In genomic region chr9:63737426-63737931, GRCm38 (mm10) we compare ENCODE assay signal across 10 mouse cellular contexts. TPM values are rescaled to one million over a fixed set of nuclear protein-coding genes. Genes with fewer than 3 reads are reported as not detected.
DNase-seq lines count a peak whose midpoint lies in the region; ATAC-seq lines count a peak whose summit lies in the region.
"Had no signal": no experiment of that assay in that cellular context is flagged by ENCODE, and none has a peak within 500 bp of the region (broad histone marks: within the 10 kb centered on the region; RNA-seq: fewer than 3 reads in every experiment).

No protein-coding gene starts in this region.

- H3K27ac ChIP-seq in midbrain, embryonic 13.5 days = no peak overlapping the region
- H3K27ac ChIP-seq: stomach, embryonic 15.5 days had no signal

- no peak overlapping the region for H3K4me2 ChIP-seq in midbrain, embryonic 13.5 days (replicated peaks)
- H3K4me2 ChIP-seq: stomach, embryonic 15.5 days had no signal

- peaks cover 98% of the 10 kb centered on the region for H3K4me1 ChIP-seq in megakaryocyte, embryonic 14.5 days
- H3K4me1 ChIP-seq in midbrain, embryonic 13.5 days (replicated peaks) = peaks cover 16% of the 10 kb centered on the region

- ATAC-seq in midbrain, embryonic 13.5 days = no peak
- ATAC-seq: Patski had no signal

- DNase-seq in heart, adult 9 months (ENCODE audit: low spot score in 2 of 2) = peak; percentile 58 to 68
- DNase-seq in heart, postnatal 4 days = no peak
- peak; percentile 90 for DNase-seq in CD4-positive helper T cell, adult 2 months (ENCODE audit: low read depth, low spot score)
- DNase-seq in fibroblast of lung, adult 2 months (ENCODE audit: low read depth) = peak; percentile 93
- DNase-seq in ovary, postnatal 36 days (ENCODE audit: low spot score) = no peak
- DNase-seq in neural tube, embryonic 10.5 days (ENCODE audit: extremely low spot score, low spot score) = no peak

- H3K27me3 ChIP-seq in megakaryocyte, embryonic 14.5 days (replicated peaks) = no peaks in the 10 kb centered on the region
- H3K27me3 ChIP-seq in midbrain, embryonic 13.5 days = no peaks in the 10 kb centered on the region
- H3K27me3 ChIP-seq: Patski; stomach, embryonic 15.5 days had no signal

- H3K9me3 ChIP-seq in megakaryocyte, embryonic 14.5 days = no peaks in the 10 kb centered on the region
- H3K9me3 ChIP-seq in midbrain, embryonic 13.5 days = no peaks in the 10 kb centered on the region
- H3K9me3 ChIP-seq: stomach, embryonic 15.5 days had no signal

- WGBS in midbrain, embryonic 13.5 days = 85% methylated on average over 9 of the region's 9 CpGs

- no peak overlapping the region for H3K9ac ChIP-seq in midbrain, embryonic 13.5 days (replicated peaks)
- H3K9ac ChIP-seq: stomach, embryonic 15.5 days had no signal

- peaks cover 43% of the 10 kb centered on the region for H3K36me3 ChIP-seq in megakaryocyte, embryonic 14.5 days (replicated peaks; ENCODE audit: low read length)
- H3K36me3 ChIP-seq in midbrain, embryonic 13.5 days = no peaks in the 10 kb centered on the region; the same call in 1 of the 2 replicates
- H3K36me3 ChIP-seq: stomach, embryonic 15.5 days had no signal

- peak overlapping the region; percentile 78 for H3K4me3 ChIP-seq in megakaryocyte, embryonic 14.5 days (replicated peaks)
- H3K4me3 ChIP-seq in midbrain, embryonic 13.5 days (replicated peaks) = no peak overlapping the region
- H3K4me3 ChIP-seq: stomach, embryonic 15.5 days had no signal

RNA-seq across cellular contexts. Expression of gene Smad3, which starts 20.3 kb away (rescaled TPM):
- total RNA-seq in heart, postnatal 4 days (2021) = 10 to 100 TPM; 20.7 to 20.9 TPM
- 2.8 and 5.9 TPM in 2 replicates for polyA plus RNA-seq in megakaryocyte, embryonic 14.5 days (2012; ENCODE audit: insufficient read depth, low replicate concordance)
- 10.1 and 11.6 TPM in 2 replicates for polyA plus RNA-seq in midbrain, embryonic 13.5 days (2015; fragmentation: Nextera tagmentation; extraction: Ambion mirVana)

Comparison
In these comparisons a context has a peak if more than half of its experiments do, and no peak if none do; other contexts are left out.
1. DNase-seq: peak in heart, adult 9 months (2 of 2), CD4-positive helper T cell, adult 2 months (single experiment) and fibroblast of lung, adult 2 months (single experiment); none in heart, postnatal 4 days (single experiment), ovary, postnatal 36 days (single experiment) and neural tube, embryonic 10.5 days (single experiment).